Mouse (Mus musculus) liver, adult 2 months (tissue): ENCODE results near the gene 9930022D16Rik. TPM values are rescaled to one million over a fixed set of nuclear protein-coding genes. Genes with fewer than 3 reads are reported as not detected.

ENCODE experiments used
- DNase-seq: peaks from one replicate; pipeline ENCODE4 v3.0.0-alpha.2; 2011; ENCODE audit warnings: low read depth, low spot score; ENCODE audit errors: extremely low read depth
- H3K27ac ChIP-seq: fragments of 200-500 bp; replicated peaks from 2 replicates; pipeline ENCODE4 v1.5.1; 2012; ENCODE audit warnings: low read depth, mild to moderate bottlenecking, control low read depth, inconsistent platforms, low read length; ENCODE audit not compliant: insufficient read depth
- H3K27me3 ChIP-seq: fragments of 200-500 bp; 2 replicates; pipeline ENCODE4 v1.6.1; 2012; ENCODE audit warnings: mild to moderate bottlenecking, moderate library complexity, low read length, inconsistent platforms; ENCODE audit not compliant: control insufficient read depth, insufficient read depth
- H3K36me3 ChIP-seq: fragments of 200-500 bp; 2 replicates; pipeline ENCODE4 v1.6.1; 2012; ENCODE audit warnings: low read length, inconsistent platforms; ENCODE audit not compliant: control insufficient read depth, insufficient read depth
- H3K4me1 ChIP-seq: fragments of 200-500 bp; 2 replicates; pipeline ENCODE4 v1.6.1; 2011; ENCODE audit warnings: low read length; ENCODE audit not compliant: control insufficient read depth, insufficient read depth
- H3K4me3 ChIP-seq: fragments of 200-500 bp; 2 replicates; pipeline ENCODE4 v1.5.1; 2011; ENCODE audit warnings: low read depth, mild to moderate bottlenecking, control low read depth, low read length, moderate library complexity; ENCODE audit not compliant: insufficient read depth
- H3K79me2 ChIP-seq: fragments of 200-500 bp; 2 replicates; pipeline ENCODE4 v1.6.1; 2012; ENCODE audit warnings: inconsistent platforms, mild to moderate bottlenecking, low read length, moderate library complexity; ENCODE audit not compliant: control insufficient read depth, insufficient read depth
- H3K9ac ChIP-seq: fragments of 200-500 bp; 2 replicates; pipeline ENCODE4 v1.6.1; 2012; ENCODE audit warnings: low read depth, mild to moderate bottlenecking, control low read depth, inconsistent platforms, low read length
- CTCF ChIP-seq: fragments of 200-500 bp; IDR thresholded peaks from 2 replicates; pipeline ENCODE4 v1.5.1; 2011; ENCODE audit warnings: low read depth, low read length, control low read depth
- POLR2A ChIP-seq: fragments of 200-500 bp; IDR thresholded peaks from 2 replicates; pipeline ENCODE4 v1.6.1; 2011; ENCODE audit warnings: low read length, control low read depth; ENCODE audit not compliant: insufficient read depth; ENCODE audit errors: extremely low read depth
- WGBS: fragments of 180-500 bp; shearing (Covaris S2); methylation state at CpG from one replicate; pipeline ENCODE4 v1.1.7; 2018; 5-methylcytosine and 5-hydroxymethylcytosine counted together
- polyA plus RNA-seq: library from polyadenylated mRNA; depleted of rRNA; stranded (reverse); fragments of >200 nt; gene quantifications from 2 replicates; pipeline ENCODE4 v1.2.3, GENCODE M21; 2012
- total RNA-seq: library from RNA; depleted of rRNA; stranded (reverse); fragments of >200 nt; gene quantifications from 2 replicates; pipeline ENCODE4 v1.2.3, GENCODE M21; 2014

The 9930022D16Rik gene
- total and polyA plus RNA-seq, 2 experiments: not detected

DNA sequence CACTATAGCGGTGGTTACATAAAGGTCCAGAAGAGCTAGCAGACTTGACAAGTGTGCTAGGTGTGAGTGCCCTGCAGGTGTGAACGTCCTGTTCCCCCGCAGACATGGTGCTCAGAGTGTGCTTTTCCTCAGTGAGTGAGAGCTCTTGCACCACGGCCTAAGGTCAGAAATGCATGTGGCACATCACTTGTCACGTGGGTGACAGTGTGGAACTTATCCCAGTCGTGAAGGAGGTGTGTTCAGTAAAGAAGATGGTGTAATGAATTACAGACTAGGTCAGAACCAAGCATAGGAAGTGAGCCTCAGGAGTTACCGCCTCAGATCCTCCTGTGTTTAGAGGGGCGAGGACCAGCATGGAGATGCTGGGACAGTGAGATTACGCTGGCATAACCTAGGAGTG lies 18.4 kb upstream of the 9930022D16Rik start:
- WGBS: 80% methylated on average over 9 of the region's 9 CpGs
- Histone ChIP-seq H3K79me2 (peaks cover 11% of the 10 kb centered on the region; the same call in 1 of the 2 replicates), H3K4me3 (no peak overlapping the region), H3K9ac (no peak overlapping the region), H3K36me3 (peaks cover 18% of the 10 kb centered on the region), H3K27ac (no peak overlapping the region), H3K4me1 (peaks cover 12% of the 10 kb centered on the region), H3K27me3 (no peaks in the 10 kb centered on the region)
- peak; percentile 70 for DNase-seq
- TF ChIP-seq POLR2A: no peak
- no peak for TF ChIP-seq CTCF

DNA sequence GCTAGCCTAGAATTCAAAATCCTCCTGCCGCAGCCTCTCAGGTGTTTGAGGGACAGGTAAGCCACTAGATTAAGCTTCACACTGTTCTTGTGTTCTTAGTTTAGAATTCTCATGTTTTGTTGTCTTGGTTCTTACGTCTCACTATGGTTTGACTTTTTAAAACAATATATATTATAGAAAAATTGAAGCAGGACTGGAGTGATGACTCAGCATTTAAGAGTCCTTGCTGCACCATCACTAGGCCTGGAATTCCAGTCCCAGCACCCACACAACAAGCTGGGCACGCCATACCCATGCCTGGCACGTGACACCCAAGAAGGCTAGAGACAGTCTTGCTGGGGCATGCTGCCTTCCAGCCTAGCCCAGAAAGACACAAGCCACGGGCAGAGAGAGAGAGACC lies 7.3 kb upstream of the 9930022D16Rik start:
- no peak overlapping the region for H3K9ac ChIP-seq
- no peaks in the 10 kb centered on the region for H3K79me2 ChIP-seq
- TF ChIP-seq CTCF (no peak), POLR2A (no peak)
- H3K36me3 ChIP-seq: no peaks in the 10 kb centered on the region
- H3K4me3 ChIP-seq: no peak overlapping the region
- WGBS: 97% methylated on average over 5 of the region's 5 CpGs
- H3K4me1 ChIP-seq: no peaks in the 10 kb centered on the region
- H3K27ac ChIP-seq: no peak overlapping the region
- H3K27me3 ChIP-seq: no peaks in the 10 kb centered on the region
- DNase-seq: no peak

DNA sequence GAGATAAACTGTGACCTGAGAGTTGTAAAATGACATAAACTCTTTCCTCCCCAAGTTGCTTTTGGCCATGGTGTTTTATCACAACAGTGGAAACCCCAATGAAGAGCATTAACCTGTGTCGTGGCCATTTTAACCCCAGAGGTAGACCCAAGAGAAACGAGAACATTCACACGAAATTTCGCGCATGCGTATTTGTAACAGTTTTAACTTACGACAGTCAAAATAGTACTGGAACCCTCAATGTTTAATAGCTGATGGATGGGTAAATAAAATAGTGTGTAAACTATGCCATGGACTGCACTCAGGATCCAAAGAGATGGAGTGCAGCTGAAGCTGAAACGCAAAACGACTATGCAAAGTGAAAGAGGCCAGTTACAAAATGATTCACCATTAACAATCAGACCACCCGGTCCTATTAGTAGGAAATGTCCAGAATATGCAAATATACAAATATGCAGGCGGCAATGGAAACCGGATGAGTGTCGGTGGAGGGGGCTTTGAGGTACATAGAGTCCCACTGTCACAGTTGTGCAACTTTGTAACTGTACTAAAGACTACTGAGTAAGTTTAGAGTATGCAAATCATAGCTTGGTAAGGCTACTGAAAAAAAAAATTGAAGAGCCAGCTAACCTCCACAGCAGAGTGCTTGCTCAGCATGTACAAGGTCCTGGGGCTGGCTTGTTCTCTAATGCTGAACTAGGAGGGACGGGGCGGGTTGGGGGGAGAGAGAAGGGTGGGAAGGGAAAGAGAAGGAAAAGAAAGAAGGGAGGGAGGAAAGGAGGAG lies 3.3 kb upstream of the 9930022D16Rik start:
- WGBS: 83% methylated on average over 15 of the region's 15 CpGs
- Histone ChIP-seq H3K4me1 (no peaks in the 10 kb centered on the region), H3K79me2 (no peaks in the 10 kb centered on the region), H3K36me3 (no peaks in the 10 kb centered on the region), H3K9ac (no peak overlapping the region), H3K27me3 (no peaks in the 10 kb centered on the region), H3K27ac (no peak overlapping the region), H3K4me3 (no peak overlapping the region)
- TF ChIP-seq POLR2A (no peak), CTCF (no peak)
- DNase-seq: no peak

DNA sequence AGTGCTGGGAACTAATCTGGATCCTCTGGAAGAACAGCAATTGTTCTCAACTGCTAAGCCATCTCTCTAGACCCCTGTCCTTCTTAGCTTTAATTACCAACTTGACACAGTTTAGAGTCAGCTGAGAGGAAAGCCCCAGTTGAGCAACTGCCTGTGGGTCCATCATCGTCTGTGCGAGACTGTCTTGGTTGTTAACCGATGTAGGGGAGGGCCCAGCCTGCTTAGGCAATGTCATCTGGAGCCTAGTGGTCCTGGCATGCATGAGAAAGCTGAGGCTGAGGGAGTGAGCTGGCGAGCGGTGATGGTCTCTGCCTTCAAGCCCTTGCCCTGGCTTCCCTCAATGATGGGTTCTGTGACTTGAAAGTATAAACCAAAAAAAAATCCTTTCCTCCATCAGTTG lies 1.1 kb downstream of the 9930022D16Rik start:
- H3K36me3 ChIP-seq: no peaks in the 10 kb centered on the region
- H3K4me3 ChIP-seq: no peak overlapping the region
- WGBS: 91% methylated on average over 5 of the region's 5 CpGs
- DNase-seq: no peak
- H3K27ac ChIP-seq: no peak overlapping the region
- no peak overlapping the region for H3K9ac ChIP-seq
- TF ChIP-seq CTCF (no peak), POLR2A (no peak)
- H3K27me3 ChIP-seq: no peaks in the 10 kb centered on the region
- no peaks in the 10 kb centered on the region for H3K4me1 ChIP-seq
- H3K79me2 ChIP-seq: no peaks in the 10 kb centered on the region

DNA sequence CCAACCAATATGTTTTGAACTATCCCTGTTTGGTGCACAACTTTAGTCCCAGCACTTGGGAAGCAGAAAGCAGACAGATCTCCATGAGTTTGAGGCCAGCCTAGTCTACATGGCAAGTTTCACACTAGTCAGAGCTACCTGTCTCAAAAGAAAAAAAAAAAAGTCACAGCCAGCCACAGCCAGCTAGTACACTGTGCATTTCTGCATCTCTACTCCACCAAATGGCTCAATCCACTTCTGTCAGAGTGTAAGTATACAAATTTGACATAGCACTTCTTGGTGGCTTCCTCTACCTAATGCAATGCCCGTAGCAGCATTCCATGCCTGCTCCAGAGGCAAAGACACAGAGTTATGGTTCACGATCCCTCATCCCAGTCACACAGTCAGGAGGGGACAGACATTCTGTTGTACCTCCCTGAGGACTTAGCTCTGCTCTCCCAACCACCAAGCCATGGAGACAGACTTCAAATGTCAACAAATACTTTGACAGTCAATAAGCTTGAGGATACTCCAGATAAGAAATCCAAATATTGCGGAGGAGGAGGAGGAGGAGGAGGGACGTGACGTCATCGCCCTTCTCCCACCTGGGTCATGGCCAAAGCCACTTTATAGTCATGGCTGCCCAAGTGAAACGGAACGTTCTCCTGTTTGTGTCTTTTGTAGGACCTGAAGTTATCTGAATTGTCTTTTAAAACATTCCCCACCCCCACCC lies 3.1 kb downstream of the 9930022D16Rik start:
- Histone ChIP-seq H3K4me1 (no peaks in the 10 kb centered on the region), H3K79me2 (no peaks in the 10 kb centered on the region), H3K36me3 (no peaks in the 10 kb centered on the region), H3K9ac (no peak overlapping the region), H3K27me3 (no peaks in the 10 kb centered on the region), H3K27ac (no peak overlapping the region), H3K4me3 (no peak overlapping the region)
- DNase-seq: no peak
- WGBS: 32% methylated on average over 8 of the region's 8 CpGs
- TF ChIP-seq POLR2A (no peak), CTCF (no peak)

DNA sequence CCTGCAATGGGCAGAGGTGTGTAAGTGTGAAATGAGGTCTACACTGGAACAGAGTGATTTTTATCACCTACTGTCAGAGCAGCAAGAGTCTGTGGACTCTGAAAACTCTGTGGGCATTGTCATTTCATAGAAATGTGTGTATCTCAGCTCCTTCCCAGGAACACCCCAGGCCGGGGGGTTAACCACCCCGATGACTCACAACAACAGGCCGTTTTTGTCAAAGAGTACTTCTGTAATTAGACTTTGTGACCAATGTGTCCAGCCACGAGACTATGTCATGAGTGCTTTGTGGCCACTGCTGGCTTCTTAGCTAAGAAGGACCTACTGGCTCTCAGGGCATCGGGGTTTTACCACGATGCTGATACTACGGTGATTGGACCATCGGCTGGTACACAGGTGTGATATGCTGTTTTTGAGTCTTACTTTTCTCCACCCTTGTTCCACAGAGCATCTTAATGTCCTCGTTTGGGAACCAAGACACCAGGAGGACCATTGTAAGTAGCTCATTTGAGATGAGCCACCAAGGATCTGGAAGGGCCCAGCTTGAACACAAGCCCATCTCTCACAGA lies 3.8 kb downstream of the 9930022D16Rik start:
- H3K27ac ChIP-seq: no peak overlapping the region
- H3K79me2 ChIP-seq: no peaks in the 10 kb centered on the region
- TF ChIP-seq POLR2A: no peak
- no peak for TF ChIP-seq CTCF
- DNase-seq: no peak
- H3K4me3 ChIP-seq: no peak overlapping the region
- no peaks in the 10 kb centered on the region for H3K4me1 ChIP-seq
- H3K9ac ChIP-seq: no peak overlapping the region
- no peaks in the 10 kb centered on the region for H3K36me3 ChIP-seq
- H3K27me3 ChIP-seq: no peaks in the 10 kb centered on the region
- 77% methylated on average over 9 of the region's 9 CpGs for WGBS
